Mouse (Mus musculus) CH12.LX (cell line): ENCODE measurements around the gene Eef2kmt.
"Not testable (repeated sequence)": the region's sequence is repeated elsewhere in the genome, so short reads cannot be mapped to it uniquely, and the experiment has no call there.

Experiments
- CHD1 ChIP-seq: IDR thresholded peaks from 2 replicates; pipeline ENCODE4 v1.6.1; 2012; ENCODE audit warnings: low read depth, low read length, improper control_type of control experiment, inconsistent platforms
- CTCF ChIP-seq, 2 experiments: IDR thresholded peaks in 1 of 2; conservative IDR thresholded peaks in 1 of 2; 2 replicates each; pipeline ENCODE4 v1.5.1; 2011 to 2012; ENCODE audit warnings: low read depth in 2 of 2, low read length in 2 of 2, improper control_type of control experiment in 1 of 2, inconsistent platforms in 1 of 2, mild to moderate bottlenecking in 1 of 2, moderate library complexity in 1 of 2
- JUN ChIP-seq: IDR thresholded peaks from 2 replicates; pipeline ENCODE4 v1.6.1; 2011; ENCODE audit warnings: low read depth, mild to moderate bottlenecking, low read length, improper control_type of control experiment, moderate library complexity; ENCODE audit not compliant: insufficient read depth
- MAZ ChIP-seq: IDR thresholded peaks from 2 replicates; pipeline ENCODE4 v1.6.1; 2012; ENCODE audit warnings: low read depth, mild to moderate bottlenecking, inconsistent platforms, low read length, improper control_type of control experiment, moderate library complexity
- USF1 ChIP-seq: IDR thresholded peaks from 2 replicates; pipeline ENCODE4 v1.6.1; 2014; ENCODE audit warnings: low read depth, mild to moderate bottlenecking, inconsistent platforms, low read length, improper control_type of control experiment
- USF2 ChIP-seq: conservative IDR thresholded peaks from 2 replicates; pipeline ENCODE4 v1.6.1; 2011; ENCODE audit warnings: low read depth, low read length, improper control_type of control experiment
- ZC3H11A ChIP-seq: IDR thresholded peaks from 2 replicates; pipeline ENCODE4 v1.6.1; 2012; ENCODE audit warnings: low read depth, mild to moderate bottlenecking, inconsistent platforms, low read length, improper control_type of control experiment
- ZMIZ1 ChIP-seq: IDR thresholded peaks from 2 replicates; pipeline ENCODE4 v1.6.1; 2012; ENCODE audit warnings: low read depth, mild to moderate bottlenecking, inconsistent platforms, low read length, improper control_type of control experiment

- TF ChIP-seq MAZ; CHD1; JUN; CTCF (conservative IDR thresholded peaks at IDR 0.05 in 1 of 2, IDR thresholded peaks at IDR 0.05 in 1 of 2; ENCODE audit: low read depth in 2 of 2, low read length in 2 of 2); USF1; ZC3H11A; USF2; ZMIZ1: not testable (repeated sequence)
Measured at GRCm38 (mm10) chr16:5226534-5226933, 29.2 kb downstream of the Eef2kmt start.
